Mouse (Mus musculus): ENCODE measurements around the gene Nckap5l. TPM values are rescaled to one million over a fixed set of nuclear protein-coding genes. Genes with fewer than 3 reads are reported as not detected.

Nckap5l gene
- total and polyA plus RNA-seq, 3 experiments, result 0.75 to 6.6 (median 0.89) TPM

- Histone ChIP-seq H3K79me2 (replicated peaks; ENCODE audit: control insufficient read depth, extremely low read depth, insufficient read depth, poor library complexity, severe bottlenecking) (no peaks in the 10 kb centered on the region), H3K4me3 (replicated peaks in 1 of 3; ENCODE audit: low read depth in 2 of 3, low read length in 2 of 3, poor library complexity in 1 of 3) (no peak overlapping the region), H3K4me2 (ENCODE audit: insufficient read depth, low read depth, poor library complexity, severe bottlenecking) (no peak overlapping the region), H3K36me3 (replicated peaks in 1 of 2; ENCODE audit: control insufficient read depth in 1 of 2, insufficient read depth in 1 of 2, low read length in 1 of 2) (peaks cover 4 to 63% of the 10 kb centered on the region in 2 experiments), H3K4me1 (ENCODE audit: control insufficient read depth in 1 of 2, insufficient read depth in 2 of 2) (peaks cover 6 to 31% of the 10 kb centered on the region in 2 experiments; a peak in 3 of 4 replicates), H3K27ac (ENCODE audit: insufficient read depth, low read depth) (no peak overlapping the region), H3K9me3 (replicated peaks; ENCODE audit: low read length) (no peaks in the 10 kb centered on the region), H3K9ac (ENCODE audit: insufficient read depth, low read depth) (no peak overlapping the region), H3K27me3 (replicated peaks) (no peaks in the 10 kb centered on the region)
- dilution Hi-C loops (cut with MboI; ENCODE audit: extremely low pct_ligation_motif_present, extremely low pct_unique_long_range_greater_than_20kb, low sequenced_read_pairs), result no loop called here
- TF ChIP-seq EP300 (IDR thresholded peaks at IDR 0.05; ENCODE audit: low read length) (0 out of 2 replicates have a peak, but pooled peaks have one; percentile 9), USF1 (IDR thresholded peaks at IDR 0.05; ENCODE audit: low read depth, low read length) (no peak)
- in situ Hi-C loops (cut with MboI; ENCODE audit: low pct_ligation_motif_present, low pct_unique_long_range_greater_than_20kb, low sequenced_read_pairs), result no loop called here
- DNase-seq (ENCODE audit: extremely low read depth), result no peak
These were observed 26.0 kb downstream of the Nckap5l start for GRCm38 (mm10) chr15:99431504-99431903.

GRCm38 (mm10) chr15:99431063-99431462 is 26.5 kb downstream of the Nckap5l start:
- TF ChIP-seq RAD21 (IDR thresholded peaks at IDR 0.05; ENCODE audit: low read depth, low read length) (no peak), NELFE (IDR thresholded peaks at IDR 0.05; ENCODE audit: low read depth, low read length) (no peak), KAT2A (IDR thresholded peaks at IDR 0.05; ENCODE audit: insufficient replicate concordance, low read length) (no peak), CHD1 (IDR thresholded peaks at IDR 0.05; ENCODE audit: low read depth, low read length) (no peak), MAZ (IDR thresholded peaks at IDR 0.05; ENCODE audit: low read depth, low read length) (no peak), JUND (conservative IDR thresholded peaks at IDR 0.05; ENCODE audit: low read depth, low read length) (no peak), ELF1 (IDR thresholded peaks at IDR 0.05; ENCODE audit: low read depth, low read length) (no peak), RCOR1 (conservative IDR thresholded peaks at IDR 0.05; ENCODE audit: low read depth, low read length) (no peak), MYC (IDR thresholded peaks at IDR 0.05; ENCODE audit: low read depth, low read length) (no peak), UBTF (IDR thresholded peaks at IDR 0.05; ENCODE audit: low read depth, low read length) (no peak), TCF12 (IDR thresholded peaks at IDR 0.05; ENCODE audit: low read depth, low read length) (no peak), USF2 (conservative IDR thresholded peaks at IDR 0.05; ENCODE audit: low read depth, low read length) (no peak), ETS1 (conservative IDR thresholded peaks at IDR 0.05; ENCODE audit: low read depth, low read length) (no peak), POLR2A (IDR thresholded peaks at IDR 0.05; ENCODE audit: low read depth, low read length) (no peak), POLR2AphosphoS2 (IDR thresholded peaks at IDR 0.05; ENCODE audit: low read depth, low read length) (no peak), BHLHE40 (IDR thresholded peaks at IDR 0.05; ENCODE audit: low read depth, low read length) (no peak), GABPA (IDR thresholded peaks at IDR 0.05; ENCODE audit: insufficient replicate concordance, low read depth, low read length) (no peak), NRF1 (IDR thresholded peaks at IDR 0.05; ENCODE audit: low read depth, low read length) (no peak), EP300 (IDR thresholded peaks at IDR 0.05; ENCODE audit: low read length) (no peak)
- no peak overlapping the region for H3K9ac ChIP-seq (ENCODE audit: insufficient read depth, low read depth)
- H3K4me1 ChIP-seq (ENCODE audit: control insufficient read depth in 1 of 2, insufficient read depth in 2 of 2), result peaks cover 6 to 31% of the 10 kb centered on the region in 2 experiments; a peak in 3 of 4 replicates
- H3K36me3 ChIP-seq (replicated peaks in 1 of 2; ENCODE audit: control insufficient read depth in 1 of 2, insufficient read depth in 1 of 2, low read length in 1 of 2), result peaks cover 4 to 66% of the 10 kb centered on the region in 2 experiments
- H3K27me3 ChIP-seq (replicated peaks), result no peaks in the 10 kb centered on the region
- H3K79me2 ChIP-seq (replicated peaks; ENCODE audit: control insufficient read depth, extremely low read depth, insufficient read depth, poor library complexity, severe bottlenecking), result no peaks in the 10 kb centered on the region
- no peak overlapping the region for H3K4me3 ChIP-seq (replicated peaks in 1 of 3; ENCODE audit: low read depth in 2 of 3, low read length in 2 of 3, poor library complexity in 1 of 3)
- no peaks in the 10 kb centered on the region for H3K9me3 ChIP-seq (replicated peaks; ENCODE audit: low read length)
- no peak overlapping the region for H3K27ac ChIP-seq (ENCODE audit: insufficient read depth, low read depth)
- no peak for DNase-seq (ENCODE audit: extremely low read depth)
- no peak overlapping the region for H3K4me2 ChIP-seq (ENCODE audit: insufficient read depth, low read depth, poor library complexity, severe bottlenecking)
- dilution Hi-C loops (cut with MboI; ENCODE audit: extremely low pct_ligation_motif_present, extremely low pct_unique_long_range_greater_than_20kb, low sequenced_read_pairs) (no loop called here), in situ Hi-C loops (cut with MboI; ENCODE audit: low pct_ligation_motif_present, low pct_unique_long_range_greater_than_20kb, low sequenced_read_pairs) (no loop called here)
